Mouse (Mus musculus) C2C12 (cell line): ENCODE measurements around the gene Olfr371. TPM values are rescaled to one million over a fixed set of nuclear protein-coding genes. Genes with fewer than 3 reads are reported as not detected.

Experiments used
- H3K27me3 ChIP-seq: one replicate; pipeline ENCODE4 v1.6.1; 2011; ENCODE audit not compliant: control insufficient read depth, insufficient read depth, insufficient read length
- H3K36me3 ChIP-seq: one replicate; pipeline ENCODE4 v1.6.1; 2011; ENCODE audit not compliant: control insufficient read depth, insufficient read depth
- H3K4me3 ChIP-seq: one replicate; pipeline ENCODE4 v1.5.1; 2011; ENCODE audit warnings: mild to moderate bottlenecking, control low read depth; ENCODE audit not compliant: poor library complexity, insufficient read depth, severe bottlenecking
- H3K79me2 ChIP-seq: one replicate; pipeline ENCODE4 v1.6.1; 2011; ENCODE audit not compliant: control insufficient read depth, insufficient read depth
- H3K79me3 ChIP-seq: one replicate; pipeline ENCODE4 v1.6.1; 2011; ENCODE audit warnings: low read depth, control low read depth
- H3ac ChIP-seq: one replicate; pipeline ENCODE3; 2011; ENCODE audit warnings: low read depth; ENCODE audit not compliant: control insufficient read depth, insufficient read length
- CEBPB ChIP-seq: IDR thresholded peaks from one replicate; pipeline ENCODE4 v1.6.1; 2011; ENCODE audit warnings: low read depth, mild to moderate bottlenecking, control low read depth, moderate library complexity
- CTCF ChIP-seq: IDR thresholded peaks from one replicate; pipeline ENCODE4 v1.5.1; 2011; ENCODE audit not compliant: control insufficient read depth, insufficient read depth, insufficient read length
- FOSL1 ChIP-seq: IDR thresholded peaks from one replicate; pipeline ENCODE4 v1.8.0; 2011; ENCODE audit warnings: mild to moderate bottlenecking, low read length; ENCODE audit not compliant: poor library complexity, insufficient read depth, severe bottlenecking
- MAX ChIP-seq: IDR thresholded peaks from one replicate; pipeline ENCODE4 v1.6.1; 2011; ENCODE audit warnings: mild to moderate bottlenecking, control low read depth
- MYOD1 ChIP-seq: IDR thresholded peaks from one replicate; pipeline ENCODE4 v1.6.1; 2011; ENCODE audit warnings: low read depth; ENCODE audit not compliant: control insufficient read depth, insufficient read length
- MYOG ChIP-seq: IDR thresholded peaks from one replicate; pipeline ENCODE4 v1.6.1; 2011; ENCODE audit not compliant: control insufficient read depth, insufficient read length; ENCODE audit errors: extremely low read depth
- USF1 ChIP-seq: IDR thresholded peaks from one replicate; pipeline ENCODE4 v1.6.1; 2011; ENCODE audit warnings: low read depth, mild to moderate bottlenecking, control low read depth, moderate library complexity
- long read RNA-seq, 2 experiments: library from polyadenylated mRNA; unstranded; transcript quantifications; one replicate each; pipeline ENCODE4 v2.0.0; 2019 to 2020
- polyA plus RNA-seq: library from polyadenylated mRNA; unstranded; fragments of >200 nt; fragmentation: generic; extraction: Trizol; gene quantifications from one replicate; pipeline ENCODE4 v1.2.1, GENCODE M21; 2012; ENCODE audit warnings: missing spikeins

The Olfr371 gene
- polyA plus RNA-seq = not detected
- long read RNA-seq, experiment 1 = 0 reads
- long read RNA-seq, experiment 2 = 0 reads

DNA sequence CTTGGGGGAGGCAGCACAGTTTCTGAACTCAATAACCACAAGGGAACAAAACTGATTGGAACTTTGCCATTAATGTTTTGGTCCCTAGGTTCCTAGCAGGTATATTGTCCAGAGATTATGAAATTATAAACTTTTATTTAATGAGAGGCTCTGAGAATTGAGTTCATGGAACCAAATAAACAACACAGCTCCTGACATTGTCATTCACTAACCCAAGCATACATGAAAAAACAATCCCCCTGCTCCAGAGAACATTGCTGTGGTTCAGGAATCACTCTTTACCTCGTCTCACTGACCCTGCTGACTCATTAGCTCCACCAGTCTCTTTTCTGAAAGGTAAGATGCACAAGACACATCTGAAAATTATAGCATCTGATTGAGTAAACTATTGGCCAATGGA lies at the start of gene Olfr371:
Gene Olfr371 (plus strand): TSS at position 301 of the 400 bp plus-strand sequence.
- Histone ChIP-seq H3K36me3 (no peaks in the 10 kb centered on the region), H3K4me3 (no peak within 1 kb of the TSS), H3K79me3 (no peaks in the 10 kb centered on the region), H3K79me2 (no peaks in the 10 kb centered on the region), H3ac (no peak within 1 kb of the TSS), H3K27me3 (no peaks in the 10 kb centered on the region)
- TF ChIP-seq MAX (no peak), USF1 (no peak), MYOG (no peak), FOSL1 (no peak), CTCF (no peak), MYOD1 (no peak), CEBPB (no peak)

GRCm38 (mm10) chr8:85192346-85192745 lies 33.4 kb upstream of the Olfr371 start:
- Histone ChIP-seq H3K79me2 (no peaks in the 10 kb centered on the region), H3K27me3 (no peaks in the 10 kb centered on the region), H3K4me3 (no peak overlapping the region), H3K36me3 (no peaks in the 10 kb centered on the region), H3K79me3 (no peaks in the 10 kb centered on the region), H3ac (no peak overlapping the region)
- TF ChIP-seq MAX (no peak), MYOG (no peak), USF1 (no peak), CEBPB (no peak), FOSL1 (no peak), CTCF (no peak), MYOD1 (no peak)

DNA sequence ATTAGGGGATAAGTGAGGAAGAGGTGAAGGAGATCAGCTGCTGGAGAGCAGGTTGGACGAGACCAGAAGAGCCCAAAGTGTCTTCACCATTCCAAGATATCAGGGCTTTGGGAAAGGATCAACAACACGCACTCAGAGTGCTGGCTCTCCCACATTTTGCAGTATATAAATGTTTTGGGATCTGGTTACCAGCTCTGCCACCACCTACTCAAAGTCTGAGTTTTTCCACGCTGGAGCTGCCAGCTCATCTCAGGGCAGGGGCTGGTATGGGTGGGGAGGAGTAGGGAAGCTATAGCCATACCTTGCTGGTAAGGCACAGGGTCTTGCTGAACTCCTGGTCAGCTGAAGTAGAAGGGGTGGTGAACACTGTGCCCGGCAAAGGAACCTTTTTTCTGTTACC lies 5.6 kb upstream of the Olfr371 start:
- TF ChIP-seq MYOD1 (no peak), MYOG (no peak), MAX (no peak), FOSL1 (no peak), USF1 (no peak)

GRCm38 (mm10) chr8:85220992-85221391 lies 4.8 kb upstream of the Olfr371 start:
- H3K79me2 ChIP-seq = no peaks in the 10 kb centered on the region
- H3ac ChIP-seq = no peak overlapping the region
- no peaks in the 10 kb centered on the region for H3K79me3 ChIP-seq
- no peaks in the 10 kb centered on the region for H3K36me3 ChIP-seq
- H3K4me3 ChIP-seq = no peak overlapping the region
- H3K27me3 ChIP-seq = no peaks in the 10 kb centered on the region
- no peak for TF ChIP-seq MAX
- TF ChIP-seq CEBPB = no peak
- no peak for TF ChIP-seq MYOG
- TF ChIP-seq USF1 = no peak

More for the DNA sequence above, 5.6 kb upstream of the Olfr371 start:
- Histone ChIP-seq H3K27me3 (no peaks in the 10 kb centered on the region), H3K79me3 (no peaks in the 10 kb centered on the region), H3K4me3 (no peak overlapping the region), H3ac (no peak overlapping the region), H3K79me2 (no peaks in the 10 kb centered on the region), H3K36me3 (no peaks in the 10 kb centered on the region)

GRCm38 (mm10) chr8:85227297-85227696 lies 1.5 kb downstream of the Olfr371 start:
- TF ChIP-seq CTCF (no peak), USF1 (no peak), MYOD1 (no peak), CEBPB (no peak), MYOG (no peak), MAX (no peak), FOSL1 (no peak)
- no peak overlapping the region for H3K4me3 ChIP-seq
- no peak overlapping the region for H3ac ChIP-seq
- no peaks in the 10 kb centered on the region for H3K27me3 ChIP-seq
- H3K36me3 ChIP-seq = no peaks in the 10 kb centered on the region
- no peaks in the 10 kb centered on the region for H3K79me2 ChIP-seq
- H3K79me3 ChIP-seq = no peaks in the 10 kb centered on the region

Other genes starting within 250 kb of the Olfr371 start
- 158 TPM for gene Junb, start 247.3 kb upstream of the Olfr371 start, polyA plus RNA-seq
- 7.0 TPM for gene Hook2, start 235.4 kb upstream of the Olfr371 start, polyA plus RNA-seq
- 0.04 TPM for gene Best2, start 211.5 kb upstream of the Olfr371 start, polyA plus RNA-seq
- gene Asna1, start 200.7 kb upstream of the Olfr371 start, polyA plus RNA-seq = 253 TPM
- gene Trir, start 199.2 kb upstream of the Olfr371 start, polyA plus RNA-seq = 321 TPM
- gene Tnpo2, start 189.1 kb upstream of the Olfr371 start, polyA plus RNA-seq = 52.0 TPM
- 20.0 TPM for gene Fbxw9, start 165.9 kb upstream of the Olfr371 start, polyA plus RNA-seq
- not detected for gene Gm5741, start 158.0 kb upstream of the Olfr371 start, polyA plus RNA-seq
- gene Dhps, start 154.2 kb upstream of the Olfr371 start, polyA plus RNA-seq = 123 TPM
- 152 TPM for gene Wdr83os, start 145.2 kb upstream of the Olfr371 start, polyA plus RNA-seq
- gene Wdr83, start 144.7 kb upstream of the Olfr371 start, polyA plus RNA-seq = 25.0 TPM
- gene Man2b1, start 142.7 kb upstream of the Olfr371 start, polyA plus RNA-seq = 9.8 TPM
- 0.07 TPM for gene Zfp791, start 102.9 kb upstream of the Olfr371 start, polyA plus RNA-seq
- gene Cks1brt, start 74.1 kb upstream of the Olfr371 start, polyA plus RNA-seq = not detected
- 41.6 TPM for gene Orc6, start 73.6 kb downstream of the Olfr371 start, polyA plus RNA-seq
- gene Vps35, start 73.8 kb downstream of the Olfr371 start, polyA plus RNA-seq = 38.8 TPM
- not detected for gene Mylk3, start 160.4 kb downstream of the Olfr371 start, polyA plus RNA-seq
- gene 4921524J17Rik, start 206.8 kb downstream of the Olfr371 start, polyA plus RNA-seq = 5.3 TPM